Mouse (Mus musculus) neural tube, embryonic 13.5 days (tissue): ENCODE results near the gene Cdc6. TPM values are rescaled to one million over a fixed set of nuclear protein-coding genes. Genes with fewer than 3 reads are reported as not detected.

Experiments used
- ATAC-seq: fragments of 200-750 bp; cut with Nextera tagmentation; 2 replicates; pipeline ENCODE4 v1.8.0; 2017; ENCODE audit warnings: low read depth, mild to moderate bottlenecking, moderate TSS enrichment, moderate library complexity
- H3K27ac ChIP-seq: fragments of 300-500 bp; sonication (generic); replicated peaks from 2 replicates; pipeline ENCODE4 v1.5.1; 2015; ENCODE audit warnings: moderate library complexity, mild to moderate bottlenecking, inconsistent platforms
- H3K27me3 ChIP-seq: fragments of 300-500 bp; sonication (generic); 2 replicates; pipeline ENCODE4 v1.6.1; 2015; ENCODE audit warnings: mild to moderate bottlenecking, inconsistent platforms
- H3K36me3 ChIP-seq: fragments of 300-500 bp; sonication (generic); 2 replicates; pipeline ENCODE4 v1.6.1; 2015; ENCODE audit warnings: mild to moderate bottlenecking, inconsistent platforms
- H3K4me1 ChIP-seq: fragments of 300-500 bp; sonication (generic); replicated peaks from 2 replicates; pipeline ENCODE4 v1.6.1; 2015; ENCODE audit warnings: inconsistent platforms
- H3K4me2 ChIP-seq: fragments of 300-500 bp; sonication (generic); 2 replicates; pipeline ENCODE4 v1.6.1; 2015; ENCODE audit warnings: inconsistent platforms, mild to moderate bottlenecking, moderate library complexity
- H3K4me3 ChIP-seq: fragments of 300-500 bp; sonication (generic); 2 replicates; pipeline ENCODE4 v1.5.1; 2015; ENCODE audit warnings: mild to moderate bottlenecking, inconsistent platforms
- H3K9ac ChIP-seq: fragments of 300-500 bp; sonication (generic); 2 replicates; pipeline ENCODE4 v1.6.1; 2015; ENCODE audit warnings: moderate library complexity, mild to moderate bottlenecking, inconsistent platforms
- H3K9me3 ChIP-seq: fragments of 300-500 bp; sonication (generic); 2 replicates; pipeline ENCODE4 v1.6.1; 2016; ENCODE audit warnings: inconsistent platforms
- whole genome bisulfite sequencing: fragments of 180-500 bp; shearing (Covaris S2); methylation state at CpG from one replicate; pipeline ENCODE4 v1.1.7; 2015; 5-methylcytosine and 5-hydroxymethylcytosine counted together
- polyA plus RNA-seq: library from polyadenylated mRNA; unstranded; fragments of >200 nt; fragmentation: Nextera tagmentation; extraction: Ambion mirVana; gene quantifications from 2 replicates; pipeline ENCODE4 v1.2.1, GENCODE M21; 2015

Gene Cdc6
- polyA plus RNA-seq, 1 experiment from 2014 or later: 4.2 TPM

GRCm38 (mm10) chr11:98887703-98888102 lies 19.9 kb upstream of the Cdc6 start:
- Histone ChIP-seq H3K9ac (no peak overlapping the region), H3K36me3 (peaks cover 80% of the 10 kb centered on the region), H3K4me3 (no peak overlapping the region), H3K9me3 (no peaks in the 10 kb centered on the region), H3K4me1 (peaks cover 4% of the 10 kb centered on the region), H3K4me2 (no peak overlapping the region), H3K27ac (no peak overlapping the region), H3K27me3 (no peaks in the 10 kb centered on the region)
- ATAC-seq: no peak
- WGBS: 90% methylated on average over 3 of the region's 3 CpGs

- Histone ChIP-seq H3K4me3 (no peak overlapping the region), H3K9me3 (no peaks in the 10 kb centered on the region), H3K4me1 (peaks cover 4% of the 10 kb centered on the region), H3K4me2 (no peak overlapping the region), H3K36me3 (peaks cover 94% of the 10 kb centered on the region), H3K27ac (no peak overlapping the region), H3K9ac (no peak overlapping the region), H3K27me3 (no peaks in the 10 kb centered on the region)
- no peak for ATAC-seq
- WGBS: 94% methylated on average over 4 of the region's 4 CpGs
Observed at GRCm38 (mm10) chr11:98889077-98889476, 18.5 kb upstream of the Cdc6 start.

GRCm38 (mm10) chr11:98889977-98890376 lies 17.6 kb upstream of the Cdc6 start:
- no peak overlapping the region for H3K4me2 ChIP-seq
- H3K27ac ChIP-seq: no peak overlapping the region
- no peaks in the 10 kb centered on the region for H3K27me3 ChIP-seq
- 93% methylated on average over 5 of the region's 5 CpGs for WGBS
- H3K9ac ChIP-seq: no peak overlapping the region
- H3K4me3 ChIP-seq: no peak overlapping the region
- peaks cover 96% of the 10 kb centered on the region for H3K36me3 ChIP-seq
- H3K9me3 ChIP-seq: no peaks in the 10 kb centered on the region
- ATAC-seq: no peak
- peaks cover 4% of the 10 kb centered on the region for H3K4me1 ChIP-seq

- Histone ChIP-seq H3K27ac (no peak overlapping the region), H3K36me3 (peaks cover 96% of the 10 kb centered on the region), H3K9ac (no peak overlapping the region), H3K4me2 (no peak overlapping the region), H3K4me1 (peaks cover 4% of the 10 kb centered on the region), H3K4me3 (no peak overlapping the region), H3K9me3 (no peaks in the 10 kb centered on the region), H3K27me3 (no peaks in the 10 kb centered on the region)
- ATAC-seq: no peak
- 56% methylated on average over 5 of the region's 5 CpGs for WGBS
Observed at GRCm38 (mm10) chr11:98892426-98892825, 15.2 kb upstream of the Cdc6 start.

GRCm38 (mm10) chr11:98900529-98901125 lies 7.0 kb upstream of the Cdc6 start:
- no peak overlapping the region for H3K4me2 ChIP-seq
- WGBS: 84% methylated on average over 12 of the region's 12 CpGs
- ATAC-seq: no peak

GRCm38 (mm10) chr11:98902621-98903245 lies 4.9 kb upstream of the Cdc6 start:
- Histone ChIP-seq H3K9ac (peak overlapping the region; percentile 43), H3K4me3 (no peak overlapping the region), H3K36me3 (peaks cover 70% of the 10 kb centered on the region), H3K27ac (peak overlapping the region; percentile 28), H3K4me1 (peaks cover 20% of the 10 kb centered on the region), H3K27me3 (no peaks in the 10 kb centered on the region), H3K4me2 (no peak overlapping the region), H3K9me3 (no peaks in the 10 kb centered on the region)
- 11% methylated on average over 10 of the region's 10 CpGs for WGBS
- no peak for ATAC-seq

More at GRCm38 (mm10) chr11:98900529-98901125, 7.0 kb upstream of the Cdc6 start:
- H3K27ac ChIP-seq: no peak overlapping the region
- no peak overlapping the region for H3K9ac ChIP-seq
- H3K36me3 ChIP-seq: peaks cover 86% of the 10 kb centered on the region
- H3K4me1 ChIP-seq: peaks cover 15% of the 10 kb centered on the region
- no peaks in the 10 kb centered on the region for H3K27me3 ChIP-seq
- H3K4me3 ChIP-seq: no peak overlapping the region
- no peaks in the 10 kb centered on the region for H3K9me3 ChIP-seq

- Histone ChIP-seq H3K9me3 (no peaks in the 10 kb centered on the region), H3K27ac (no peak overlapping the region), H3K36me3 (peaks cover 54% of the 10 kb centered on the region), H3K4me2 (no peak overlapping the region), H3K4me1 (peaks cover 38% of the 10 kb centered on the region), H3K4me3 (no peak overlapping the region), H3K27me3 (no peaks in the 10 kb centered on the region), H3K9ac (no peak overlapping the region)
- 80% methylated on average over 2 of the region's 2 CpGs for WGBS
- no peak for ATAC-seq
Observed at GRCm38 (mm10) chr11:98904577-98904976, 3.0 kb upstream of the Cdc6 start.

- 90% methylated on average over 7 of the region's 7 CpGs for WGBS
- Histone ChIP-seq H3K4me3 (no peak overlapping the region), H3K36me3 (peaks cover 49% of the 10 kb centered on the region), H3K27ac (0 out of 2 replicates have a peak overlapping the region, but pooled peaks have one; percentile 9), H3K27me3 (no peaks in the 10 kb centered on the region), H3K4me1 (peaks cover 41% of the 10 kb centered on the region), H3K9me3 (no peaks in the 10 kb centered on the region), H3K4me2 (no peak overlapping the region), H3K9ac (no peak overlapping the region)
- no peak for ATAC-seq
Observed at GRCm38 (mm10) chr11:98905033-98905432, 2.6 kb upstream of the Cdc6 start.

- 88% methylated on average over 4 of the region's 4 CpGs for WGBS
- H3K9ac ChIP-seq: no peak overlapping the region
- H3K4me1 ChIP-seq: peaks cover 41% of the 10 kb centered on the region
- ATAC-seq: no peak
- H3K4me2 ChIP-seq: no peak overlapping the region
- H3K9me3 ChIP-seq: no peaks in the 10 kb centered on the region
- H3K27ac ChIP-seq: no peak overlapping the region
- H3K36me3 ChIP-seq: peaks cover 47% of the 10 kb centered on the region
- H3K27me3 ChIP-seq: no peaks in the 10 kb centered on the region
- no peak overlapping the region for H3K4me3 ChIP-seq
Observed at GRCm38 (mm10) chr11:98905583-98905982, 2.0 kb upstream of the Cdc6 start.

GRCm38 (mm10) chr11:98907063-98907436 lies 551 bp upstream of the Cdc6 start:
- WGBS: 64% methylated on average over 5 of the region's 5 CpGs
- Histone ChIP-seq H3K36me3 (peaks cover 36% of the 10 kb centered on the region), H3K4me3 (peak overlapping the region; percentile 46; the same call in 1 of the 2 replicates), H3K9me3 (no peaks in the 10 kb centered on the region), H3K27ac (0 out of 2 replicates have a peak overlapping the region, but pooled peaks have one; percentile 7), H3K4me1 (peaks cover 41% of the 10 kb centered on the region), H3K9ac (peak overlapping the region; percentile 51), H3K27me3 (no peaks in the 10 kb centered on the region), H3K4me2 (peak overlapping the region; percentile 94)
- ATAC-seq: 0 out of 2 replicates have a peak, but pooled peaks have one; percentile 32

GRCm38 (mm10) chr11:98909654-98910053 lies 2.1 kb downstream of the Cdc6 start:
- no peak for ATAC-seq
- Histone ChIP-seq H3K4me3 (no peak overlapping the region), H3K4me1 (peaks cover 31% of the 10 kb centered on the region), H3K9ac (0 out of 2 replicates have a peak overlapping the region, but pooled peaks have one; percentile 26), H3K36me3 (peaks cover 19% of the 10 kb centered on the region), H3K4me2 (0 out of 2 replicates have a peak overlapping the region, but pooled peaks have one; percentile 13), H3K9me3 (no peaks in the 10 kb centered on the region), H3K27ac (no peak overlapping the region), H3K27me3 (no peaks in the 10 kb centered on the region)
- WGBS: 48% methylated on average over 6 of the region's 6 CpGs

- H3K27me3 ChIP-seq: no peaks in the 10 kb centered on the region
- H3K9ac ChIP-seq: no peak overlapping the region
- no peak overlapping the region for H3K4me2 ChIP-seq
- no peak for ATAC-seq
- H3K4me1 ChIP-seq: peaks cover 35% of the 10 kb centered on the region
- peaks cover 12% of the 10 kb centered on the region for H3K36me3 ChIP-seq
- H3K9me3 ChIP-seq: no peaks in the 10 kb centered on the region
- no peak overlapping the region for H3K27ac ChIP-seq
- no peak overlapping the region for H3K4me3 ChIP-seq
- WGBS: 93% methylated on average over 11 of the region's 11 CpGs
Observed at GRCm38 (mm10) chr11:98910415-98910814, 2.8 kb downstream of the Cdc6 start.
